Mouse (Mus musculus) forebrain, embryonic 14.5 days (tissue): ENCODE measurements around the gene Gmppb. TPM values are rescaled to one million over a fixed set of nuclear protein-coding genes. Genes with fewer than 3 reads are reported as not detected.

ENCODE experiments used
- ATAC-seq: fragments of 200-750 bp; cut with Nextera tagmentation; 2 replicates; pipeline ENCODE4 v1.8.0; 2017; ENCODE audit warnings: mild to moderate bottlenecking, moderate library complexity
- DNase-seq: peaks from one replicate; pipeline ENCODE4 v3.0.0-alpha.2; 2015; ENCODE audit warnings: low spot score
- H3K27ac ChIP-seq: fragments of 300-500 bp; sonication (generic); 2 replicates; pipeline ENCODE4 v1.5.1; 2014; ENCODE audit warnings: low read depth, mild to moderate bottlenecking, control low read depth, low read length, moderate library complexity
- H3K27me3 ChIP-seq: fragments of 300-500 bp; sonication (generic); replicated peaks from 2 replicates; pipeline ENCODE4 v1.6.1; 2014; ENCODE audit warnings: low read length, control low read depth, mixed read lengths; ENCODE audit not compliant: control insufficient read depth, insufficient read depth
- H3K36me3 ChIP-seq: fragments of 300-500 bp; sonication (generic); 2 replicates; pipeline ENCODE4 v1.6.1; 2014; ENCODE audit warnings: low read length, control low read depth; ENCODE audit not compliant: control insufficient read depth, insufficient read depth
- H3K4me1 ChIP-seq: fragments of 300-500 bp; sonication (generic); 2 replicates; pipeline ENCODE4 v1.6.1; 2014; ENCODE audit warnings: antibody characterized with exemption, low read length, control low read depth; ENCODE audit not compliant: control insufficient read depth, insufficient read depth
- H3K4me2 ChIP-seq: fragments of 300-500 bp; sonication (generic); 2 replicates; pipeline ENCODE4 v1.6.1; 2014; ENCODE audit warnings: mild to moderate bottlenecking, control low read depth, low read length
- H3K4me3 ChIP-seq: fragments of 300-500 bp; sonication (generic); 2 replicates; pipeline ENCODE4 v1.5.1; 2014; ENCODE audit warnings: low read depth, low read length, control low read depth
- H3K9ac ChIP-seq: fragments of 300-500 bp; sonication (generic); 2 replicates; pipeline ENCODE4 v1.6.1; 2014; ENCODE audit warnings: mild to moderate bottlenecking, low read length, control low read depth, moderate library complexity
- H3K9me3 ChIP-seq: fragments of 300-500 bp; sonication (generic); replicated peaks from 2 replicates; pipeline ENCODE4 v1.6.1; 2016; ENCODE audit warnings: low read length, control low read depth, mixed read lengths; ENCODE audit not compliant: control insufficient read depth
- WGBS: fragments of 180-500 bp; shearing (Covaris S2); extraction: QIAGEN DNeasy Blood & Tissue Kit; methylation state at CpG from one replicate; pipeline ENCODE4 v1.1.7; 2014; 5-methylcytosine and 5-hydroxymethylcytosine counted together
- polyA plus RNA-seq: library from polyadenylated mRNA; unstranded; fragments of >200 nt; fragmentation: Nextera tagmentation; extraction: Ambion mirVana; gene quantifications from 2 replicates; pipeline ENCODE4 v1.2.1, GENCODE M21; 2014

The Gmppb gene
- polyA plus RNA-seq, 1 experiment from 2014 or later, result 20.0 TPM

GRCm38 (mm10) chr9:108053665-108054225 is 4.7 kb downstream of the Gmppb start:
- Histone ChIP-seq H3K27ac (no peak overlapping the region), H3K4me2 (no peak overlapping the region), H3K4me3 (no peak overlapping the region), H3K27me3 (no peaks in the 10 kb centered on the region), H3K4me1 (peaks cover 5% of the 10 kb centered on the region; the same call in 1 of the 2 replicates), H3K36me3 (peaks cover 71% of the 10 kb centered on the region), H3K9ac (no peak overlapping the region), H3K9me3 (no peaks in the 10 kb centered on the region)
- DNase-seq (no peak), ATAC-seq (no peak)
- 95% methylated on average over 15 of the region's 15 CpGs for WGBS

GRCm38 (mm10) chr9:108054331-108055040 is 5.4 kb downstream of the Gmppb start:
- DNase-seq (no peak), ATAC-seq (no peak)
- Histone ChIP-seq H3K4me2 (no peak overlapping the region), H3K9ac (no peak overlapping the region), H3K27me3 (no peaks in the 10 kb centered on the region), H3K4me3 (no peak overlapping the region), H3K9me3 (no peaks in the 10 kb centered on the region), H3K27ac (no peak overlapping the region), H3K36me3 (peaks cover 76% of the 10 kb centered on the region), H3K4me1 (peaks cover 4% of the 10 kb centered on the region; the same call in 1 of the 2 replicates)
- 86% methylated on average over 22 of the region's 22 CpGs for WGBS

GRCm38 (mm10) chr9:108055061-108055460 is 6.0 kb downstream of the Gmppb start:
- DNase-seq (no peak), ATAC-seq (no peak)
- no peak overlapping the region for H3K4me3 ChIP-seq
- H3K4me2 ChIP-seq, result no peak overlapping the region
- H3K27me3 ChIP-seq, result no peaks in the 10 kb centered on the region
- H3K4me1 ChIP-seq, result no peaks in the 10 kb centered on the region
- WGBS, result 85% methylated on average over 1 of the region's 1 CpGs
- H3K9ac ChIP-seq, result no peak overlapping the region
- peaks cover 82% of the 10 kb centered on the region for H3K36me3 ChIP-seq
- H3K27ac ChIP-seq, result no peak overlapping the region
- no peaks in the 10 kb centered on the region for H3K9me3 ChIP-seq

- no peak for ATAC-seq
- whole genome bisulfite sequencing, result 89% methylated on average over 6 of the region's 6 CpGs
- Histone ChIP-seq H3K9me3 (no peaks in the 10 kb centered on the region), H3K27ac (no peak overlapping the region), H3K27me3 (no peaks in the 10 kb centered on the region), H3K4me1 (no peaks in the 10 kb centered on the region), H3K4me3 (no peak overlapping the region), H3K4me2 (no peak overlapping the region), H3K36me3 (peaks cover 82% of the 10 kb centered on the region), H3K9ac (no peak overlapping the region)
- DNase-seq, result no peak
These were observed 6.7 kb downstream of the Gmppb start for GRCm38 (mm10) chr9:108055661-108056237.

- DNase-seq (no peak), ATAC-seq (no peak)
- Histone ChIP-seq H3K4me3 (no peak overlapping the region), H3K4me2 (no peak overlapping the region), H3K36me3 (peaks cover 78% of the 10 kb centered on the region), H3K27me3 (no peaks in the 10 kb centered on the region), H3K9ac (no peak overlapping the region), H3K4me1 (no peaks in the 10 kb centered on the region), H3K27ac (no peak overlapping the region), H3K9me3 (no peaks in the 10 kb centered on the region)
- 83% methylated on average over 28 of the region's 28 CpGs for WGBS
These were observed 7.6 kb downstream of the Gmppb start for GRCm38 (mm10) chr9:108056361-108057261.

GRCm38 (mm10) chr9:108057262-108057562 is 8.2 kb downstream of the Gmppb start:
- H3K9ac ChIP-seq, result no peak overlapping the region
- H3K9me3 ChIP-seq, result no peaks in the 10 kb centered on the region
- H3K27ac ChIP-seq, result no peak overlapping the region
- no peaks in the 10 kb centered on the region for H3K4me1 ChIP-seq
- H3K4me3 ChIP-seq, result no peak overlapping the region
- no peak overlapping the region for H3K4me2 ChIP-seq
- WGBS, result 87% methylated on average over 5 of the region's 5 CpGs
- H3K27me3 ChIP-seq, result no peaks in the 10 kb centered on the region
- ATAC-seq (no peak), DNase-seq (no peak)
- H3K36me3 ChIP-seq, result peaks cover 80% of the 10 kb centered on the region

- no peaks in the 10 kb centered on the region for H3K9me3 ChIP-seq
- H3K9ac ChIP-seq, result no peak overlapping the region
- WGBS, result 92% methylated on average over 9 of the region's 9 CpGs
- no peak for ATAC-seq
- peaks cover 86% of the 10 kb centered on the region for H3K36me3 ChIP-seq
- H3K4me1 ChIP-seq, result no peaks in the 10 kb centered on the region
- no peak for DNase-seq
- H3K27me3 ChIP-seq, result no peaks in the 10 kb centered on the region
- no peak overlapping the region for H3K4me2 ChIP-seq
- no peak overlapping the region for H3K27ac ChIP-seq
- no peak overlapping the region for H3K4me3 ChIP-seq
These were observed 9.2 kb downstream of the Gmppb start for GRCm38 (mm10) chr9:108058291-108058690.

GRCm38 (mm10) chr9:108062142-108062541 is 13.1 kb downstream of the Gmppb start:
- Histone ChIP-seq H3K27me3 (no peaks in the 10 kb centered on the region), H3K27ac (no peak overlapping the region), H3K4me1 (no peaks in the 10 kb centered on the region), H3K36me3 (peaks cover 71% of the 10 kb centered on the region), H3K4me2 (no peak overlapping the region), H3K9ac (no peak overlapping the region), H3K4me3 (no peak overlapping the region), H3K9me3 (no peaks in the 10 kb centered on the region)
- WGBS, result 77% methylated on average over 3 of the region's 3 CpGs
- no peak for DNase-seq
- ATAC-seq, result no peak
